Mouse (Mus musculus) CH12.LX (cell line): ENCODE measurements at regions not wholly inside any gene's neighbourhood (a gene's known extent, or its start where the extent isn't known, plus 50 kb on each side); places are given as distances from the start of the nearest gene placed in this dataset.
A peak's percentile ranks its signal among the peaks of the same experiment; 100 is the strongest.

ENCODE experiments used
- DNase-seq: peaks from one replicate; pipeline ENCODE4 v3.0.0-alpha.2; 2013; ENCODE audit errors: extremely low read depth
- H3K27ac ChIP-seq: 2 replicates; pipeline ENCODE4 v1.5.1; 2012; ENCODE audit warnings: low read depth, mild to moderate bottlenecking, control low read depth, moderate library complexity; ENCODE audit not compliant: insufficient read depth
- H3K27me3 ChIP-seq: replicated peaks from 2 replicates; pipeline ENCODE3; 2012; ENCODE audit warnings: inconsistent platforms
- H3K36me3 ChIP-seq, 2 experiments: replicated peaks in 1 of 2; 2 replicates each; pipeline versions ENCODE3 to v1.6.1; 2012; ENCODE audit warnings: inconsistent platforms in 1 of 2, low read length in 1 of 2, mild to moderate bottlenecking in 1 of 2, mixed read lengths in 1 of 2, moderate library complexity in 1 of 2; ENCODE audit not compliant: control insufficient read depth in 1 of 2, insufficient read depth in 1 of 2
- H3K4me1 ChIP-seq, 2 experiments: 2 replicates each; pipeline ENCODE4 v1.6.1; 2012; ENCODE audit warnings: inconsistent platforms in 1 of 2, moderate library complexity in 1 of 2; ENCODE audit not compliant: insufficient read depth in 2 of 2, control insufficient read depth in 1 of 2
- H3K4me2 ChIP-seq: 2 replicates; pipeline ENCODE4 v1.6.1; 2012; ENCODE audit warnings: low read depth, mild to moderate bottlenecking, control low read depth; ENCODE audit not compliant: poor library complexity, insufficient read depth, severe bottlenecking
- H3K4me3 ChIP-seq, 3 experiments: fragments of 150-350 bp in 1 of 3; sonication (generic) in 1 of 3; replicated peaks in 1 of 3; 2 replicates each; pipeline versions ENCODE3 to v1.5.1; 2011 to 2012; ENCODE audit warnings: low read depth in 2 of 3, low read length in 2 of 3, mild to moderate bottlenecking in 2 of 3, moderate library complexity in 2 of 3, control low read depth in 1 of 3, improper control_type of control experiment in 1 of 3, inconsistent platforms in 1 of 3, mixed read lengths in 1 of 3; ENCODE audit not compliant: poor library complexity in 1 of 3
- H3K79me2 ChIP-seq: replicated peaks from 2 replicates; pipeline ENCODE4 v1.6.1; 2012; ENCODE audit warnings: mild to moderate bottlenecking, moderate library complexity; ENCODE audit not compliant: control insufficient read depth, poor library complexity, insufficient read depth, severe bottlenecking; ENCODE audit errors: extremely low read depth
- H3K9ac ChIP-seq: 2 replicates; pipeline ENCODE4 v1.6.1; 2012; ENCODE audit warnings: low read depth, mild to moderate bottlenecking, control low read depth, moderate library complexity; ENCODE audit not compliant: insufficient read depth
- H3K9me3 ChIP-seq: replicated peaks from 2 replicates; pipeline ENCODE3; 2012; ENCODE audit warnings: low read length, inconsistent platforms, mixed read lengths
- BHLHE40 ChIP-seq: IDR thresholded peaks from 2 replicates; pipeline ENCODE4 v1.6.1; 2011; ENCODE audit warnings: mild to moderate bottlenecking, low read depth, low read length, improper control_type of control experiment
- IRF4 ChIP-seq: IDR thresholded peaks from 2 replicates; pipeline ENCODE4 v1.6.1; 2014; ENCODE audit warnings: low read depth, mild to moderate bottlenecking, inconsistent platforms, low read length, improper control_type of control experiment
- JUN ChIP-seq: IDR thresholded peaks from 2 replicates; pipeline ENCODE4 v1.6.1; 2011; ENCODE audit warnings: low read depth, mild to moderate bottlenecking, low read length, improper control_type of control experiment, moderate library complexity; ENCODE audit not compliant: insufficient read depth
- MAFK ChIP-seq: IDR thresholded peaks from 2 replicates; pipeline ENCODE4 v1.6.1; 2011; ENCODE audit warnings: low read length, improper control_type of control experiment; ENCODE audit not compliant: insufficient replicate concordance
- MAX ChIP-seq: IDR thresholded peaks from 2 replicates; pipeline ENCODE4 v1.6.1; 2011; ENCODE audit warnings: low read length, improper control_type of control experiment
- MEF2A ChIP-seq: IDR thresholded peaks from 2 replicates; pipeline ENCODE4 v1.6.1; 2014; ENCODE audit warnings: low read depth, mild to moderate bottlenecking, inconsistent platforms, low read length, improper control_type of control experiment, borderline replicate concordance
- MYC ChIP-seq: IDR thresholded peaks from 2 replicates; pipeline ENCODE4 v1.6.1; 2011; ENCODE audit warnings: low read depth, mild to moderate bottlenecking, improper control_type of control experiment, low read length
- POLR2A ChIP-seq: IDR thresholded peaks from 2 replicates; pipeline ENCODE4 v1.6.1; 2011; ENCODE audit warnings: low read depth, mild to moderate bottlenecking, improper control_type of control experiment, low read length
- RCOR1 ChIP-seq: conservative IDR thresholded peaks from 2 replicates; pipeline ENCODE4 v1.6.1; 2012; ENCODE audit warnings: low read depth, mild to moderate bottlenecking, inconsistent platforms, low read length, improper control_type of control experiment
- SMC3 ChIP-seq: IDR thresholded peaks from 2 replicates; pipeline ENCODE4 v1.6.1; 2011; ENCODE audit warnings: low read depth, low read length, improper control_type of control experiment
- TBP ChIP-seq: conservative IDR thresholded peaks from 2 replicates; pipeline ENCODE4 v1.6.1; 2011; ENCODE audit warnings: low read depth, low read length, improper control_type of control experiment
- TCF12 ChIP-seq: IDR thresholded peaks from 2 replicates; pipeline ENCODE4 v1.6.1; 2014; ENCODE audit warnings: low read depth, mild to moderate bottlenecking, inconsistent platforms, low read length, improper control_type of control experiment
- ZC3H11A ChIP-seq: IDR thresholded peaks from 2 replicates; pipeline ENCODE4 v1.6.1; 2012; ENCODE audit warnings: low read depth, mild to moderate bottlenecking, inconsistent platforms, low read length, improper control_type of control experiment
- dilution Hi-C: fragments of 300-500 bp; cut with MboI; formaldehyde crosslinking; loops from 2 replicates; pipeline ENCODE4 v1.14.3; 2020; ENCODE audit warnings: low sequenced_read_pairs; ENCODE audit not compliant: extremely low pct_unique_long_range_greater_than_20kb, extremely low pct_ligation_motif_present
- in situ Hi-C: fragments of 300-500 bp; cut with MboI; formaldehyde crosslinking; loops from 3 replicates; pipeline ENCODE4 v1.14.3; 2019; ENCODE audit warnings: low sequenced_read_pairs, low pct_ligation_motif_present, low pct_unique_long_range_greater_than_20kb, mixed read lengths

DNA sequence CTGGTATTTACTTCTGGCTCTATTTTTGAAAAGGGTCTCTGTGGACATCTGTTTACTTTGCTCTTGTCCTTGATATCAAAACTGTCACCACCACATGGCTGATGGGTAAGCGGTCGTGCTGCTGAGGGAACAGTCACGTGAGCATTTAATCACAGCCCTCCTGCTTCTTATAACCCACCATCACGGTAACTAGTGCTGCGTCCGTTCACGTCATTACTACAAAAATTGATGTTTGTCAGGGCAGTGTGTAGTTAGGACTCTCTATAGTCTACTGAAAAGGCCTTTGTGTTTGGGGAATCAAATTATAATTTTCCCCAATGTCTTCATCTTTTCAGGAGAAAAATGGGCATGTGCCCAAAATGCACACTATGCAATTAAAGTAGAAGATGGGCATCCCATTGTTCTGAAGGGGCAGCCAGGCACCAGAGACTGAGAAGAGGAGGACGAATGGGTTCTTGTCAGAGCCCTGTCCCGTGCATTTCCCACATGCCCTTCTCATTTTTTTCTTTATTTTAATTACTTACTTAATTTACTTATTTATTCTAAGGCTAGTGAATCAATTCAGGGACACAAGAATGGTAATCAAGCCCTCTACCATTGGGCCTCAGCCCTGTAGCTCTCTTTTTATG lies 54.6 kb upstream of the Nudt4 start:
- Histone ChIP-seq H3K9me3 (no peaks in the 10 kb centered on the region), H3K27me3 (no peaks in the 10 kb centered on the region), H3K4me2 (no peak overlapping the region), H3K4me1 (peaks cover 0 to 9% of the 10 kb centered on the region in 2 experiments; a peak in 2 of 4 replicates), H3K4me3 (no peak overlapping the region), H3K79me2 (no peaks in the 10 kb centered on the region), H3K36me3 (no peaks in the 10 kb centered on the region), H3K9ac (no peak overlapping the region)
- dilution Hi-C loops, result no loop called here
- in situ Hi-C loops, result no loop called here
- DNase-seq, result no peak
- no peak for TF ChIP-seq SMC3
- TF ChIP-seq, all 38 proteins: peak for 0
- H3K27ac ChIP-seq, result no peak overlapping the region

DNA sequence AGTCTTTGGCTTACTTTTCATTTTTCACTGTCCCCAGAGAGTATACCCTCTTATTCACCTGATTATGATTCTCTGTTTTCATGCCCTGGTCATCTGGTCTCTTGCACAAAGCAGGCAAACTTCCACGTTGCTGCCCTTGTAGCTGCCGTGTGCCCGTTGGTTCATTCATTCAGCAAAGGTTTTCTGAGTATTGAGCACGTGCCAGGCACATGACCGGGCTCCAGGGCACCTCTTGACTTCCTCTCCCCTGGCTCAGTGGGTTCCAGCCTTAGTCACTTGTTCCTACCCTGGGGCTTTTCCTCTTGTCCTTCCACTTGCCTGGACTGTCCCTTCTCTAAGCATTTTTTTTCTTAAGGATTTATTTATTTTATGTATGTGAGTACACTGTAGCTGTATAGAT lies 52.9 kb upstream of the Nudt4 start:
- no peaks in the 10 kb centered on the region for H3K36me3 ChIP-seq
- H3K4me3 ChIP-seq, result no peak overlapping the region
- H3K27me3 ChIP-seq, result no peaks in the 10 kb centered on the region
- TF ChIP-seq RCOR1 (no peak), IRF4 (no peak), MEF2A (no peak), ZC3H11A (no peak), JUN (no peak), BHLHE40 (peak; percentile 92), TBP (no peak), MAX (peak; percentile 44; the same call in 1 of the 2 replicates), MYC (no peak)
- DNase-seq, result peak; percentile 29
- no peak overlapping the region; the same call in 1 of the 2 replicates for H3K4me2 ChIP-seq
- H3K79me2 ChIP-seq, result no peaks in the 10 kb centered on the region
- H3K4me1 ChIP-seq, result peaks cover 0 to 9% of the 10 kb centered on the region in 2 experiments; a peak in 2 of 4 replicates
- H3K27ac ChIP-seq, result no peak overlapping the region
- H3K9me3 ChIP-seq, result no peaks in the 10 kb centered on the region
- no peak overlapping the region for H3K9ac ChIP-seq
- in situ Hi-C loops (no loop called here), dilution Hi-C loops (no loop called here)

DNA sequence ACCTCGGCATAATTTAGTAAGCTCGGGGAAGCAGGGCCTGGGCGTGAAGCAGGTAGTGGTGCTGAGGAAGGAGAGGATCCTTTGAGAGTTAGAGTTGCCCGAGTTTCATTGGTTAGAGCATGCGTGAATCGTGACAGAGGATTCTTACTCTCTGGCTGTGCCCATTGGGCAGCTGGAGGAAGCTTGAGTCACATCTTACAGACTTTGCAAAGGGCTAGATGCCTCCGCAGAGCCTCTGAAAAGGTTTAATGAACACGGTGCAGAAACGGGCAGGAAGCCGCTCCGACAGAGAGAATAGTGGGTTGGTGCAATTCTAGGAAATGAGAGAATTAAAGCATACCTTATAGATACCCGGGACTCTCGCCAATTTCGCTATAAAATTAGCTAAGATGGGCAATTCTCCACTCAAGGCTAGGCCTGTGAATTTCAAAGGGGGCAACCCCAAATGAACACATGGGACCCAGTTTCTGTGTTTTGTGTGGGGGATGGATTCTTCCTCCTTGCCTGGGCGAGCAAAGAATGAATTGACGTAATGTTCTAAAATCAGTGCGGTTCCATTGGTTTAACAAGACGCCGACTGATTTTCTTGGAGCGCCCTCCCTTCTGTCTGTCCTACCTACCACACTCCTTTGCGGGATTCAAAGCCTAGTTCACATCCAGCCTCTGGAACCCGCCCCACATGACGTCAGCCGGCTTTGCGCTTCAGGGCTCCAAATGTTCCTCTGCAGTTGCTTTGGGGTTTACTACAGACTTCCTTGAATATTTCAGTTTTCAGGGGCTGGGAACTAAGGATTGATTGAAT lies 52.1 kb upstream of the Nudt4 start:
- TF ChIP-seq MAFK (no peak), TCF12 (no peak), POLR2A (no peak)
- Histone ChIP-seq H3K4me1 (peaks cover 0 to 9% of the 10 kb centered on the region in 2 experiments; a peak in 2 of 4 replicates), H3K4me2 (no peak overlapping the region), H3K27ac (no peak overlapping the region), H3K4me3 (no peak overlapping the region), H3K36me3 (no peaks in the 10 kb centered on the region), H3K9me3 (no peaks in the 10 kb centered on the region), H3K27me3 (no peaks in the 10 kb centered on the region), H3K9ac (no peak overlapping the region), H3K79me2 (no peaks in the 10 kb centered on the region)
- dilution Hi-C loops (no loop called here), in situ Hi-C loops (no loop called here)
- DNase-seq, result no peak
